Mouse (Mus musculus) MEL (cell line): ENCODE measurements around the gene Serpinb8. TPM values are rescaled to one million over a fixed set of nuclear protein-coding genes. Genes with fewer than 3 reads are reported as not detected.

Source experiments
- DNase-seq: peaks from one replicate; pipeline ENCODE4 v3.0.0; 2011; ENCODE audit warnings: low read depth, low spot score
- H3K27ac ChIP-seq: 2 replicates; pipeline ENCODE4 v1.5.1; 2012; ENCODE audit warnings: low read depth, mild to moderate bottlenecking, control low read depth, low read length, moderate library complexity; ENCODE audit not compliant: control insufficient read depth
- H3K27me3 ChIP-seq, 2 experiments: fragments of 150-350 bp in 1 of 2; sonication (generic) in 1 of 2; 2 replicates each; pipeline ENCODE4 v1.6.1; 2012; ENCODE audit warnings: low read length in 2 of 2, mild to moderate bottlenecking in 2 of 2, improper control_type of control experiment in 1 of 2, moderate library complexity in 1 of 2; ENCODE audit not compliant: insufficient read depth in 2 of 2, control insufficient read depth in 1 of 2
- H3K36me3 ChIP-seq, 2 experiments: 2 replicates each; pipeline ENCODE4 v1.6.1; 2012 to 2014; ENCODE audit warnings: low read length in 2 of 2, improper control_type of control experiment in 1 of 2, inconsistent platforms in 1 of 2, mild to moderate bottlenecking in 1 of 2; ENCODE audit not compliant: insufficient read depth in 2 of 2, control insufficient read depth in 1 of 2
- H3K4me1 ChIP-seq, 2 experiments: fragments of 150-350 bp in 1 of 2; sonication (generic) in 1 of 2; 2 replicates each; pipeline ENCODE4 v1.6.1; 2012; ENCODE audit warnings: low read length in 2 of 2, improper control_type of control experiment in 1 of 2, mild to moderate bottlenecking in 1 of 2; ENCODE audit not compliant: insufficient read depth in 2 of 2, control insufficient read depth in 1 of 2
- H3K4me3 ChIP-seq, 2 experiments: fragments of 150-350 bp in 1 of 2; sonication (generic) in 1 of 2; 2 replicates each; pipeline ENCODE4 v1.5.1; 2012; ENCODE audit warnings: low read depth in 2 of 2, low read length in 2 of 2, mild to moderate bottlenecking in 2 of 2, moderate library complexity in 2 of 2, control low read depth in 1 of 2, improper control_type of control experiment in 1 of 2; ENCODE audit not compliant: control insufficient read depth in 1 of 2, insufficient read depth in 1 of 2
- H3K79me2 ChIP-seq: 2 replicates; pipeline ENCODE4 v1.6.1; 2012; ENCODE audit warnings: mild to moderate bottlenecking, low read length, moderate library complexity; ENCODE audit not compliant: control insufficient read depth, poor library complexity, insufficient read depth
- H3K9ac ChIP-seq: 2 replicates; pipeline ENCODE4 v1.6.1; 2012; ENCODE audit warnings: low read depth, mild to moderate bottlenecking, control low read depth, low read length, moderate library complexity; ENCODE audit not compliant: control insufficient read depth, poor library complexity, severe bottlenecking
- H3K9me3 ChIP-seq: fragments of 150-350 bp; sonication (generic); replicated peaks from 2 replicates; pipeline ENCODE4 v1.6.1; 2012; ENCODE audit warnings: mild to moderate bottlenecking, low read length, improper control_type of control experiment, moderate library complexity; ENCODE audit not compliant: insufficient read depth
- BHLHE40 ChIP-seq: IDR thresholded peaks from 2 replicates; pipeline ENCODE4 v1.6.1; 2012; ENCODE audit warnings: low read depth, mild to moderate bottlenecking, inconsistent platforms, low read length, improper control_type of control experiment, borderline replicate concordance
- ETS1 ChIP-seq: IDR thresholded peaks from 2 replicates; pipeline ENCODE4 v1.6.1; 2012; ENCODE audit warnings: low read depth, mild to moderate bottlenecking, inconsistent platforms, low read length, improper control_type of control experiment, moderate library complexity
- GATA1 ChIP-seq: IDR thresholded peaks from 2 replicates; pipeline ENCODE4 v1.6.1; 2011; ENCODE audit warnings: low read depth, low read length, improper control_type of control experiment
- JUND ChIP-seq: IDR thresholded peaks from 2 replicates; pipeline ENCODE4 v1.6.1; 2011; ENCODE audit warnings: low read depth, mild to moderate bottlenecking, improper control_type of control experiment, low read length
- MYB ChIP-seq: IDR thresholded peaks from 2 replicates; pipeline ENCODE4 v1.6.1; 2011; ENCODE audit warnings: mild to moderate bottlenecking, low read depth, low read length, improper control_type of control experiment
- POLR2AphosphoS2 ChIP-seq: IDR thresholded peaks from 2 replicates; pipeline ENCODE4 v1.6.1; 2011; ENCODE audit warnings: low read length, improper control_type of control experiment
- POLR2AphosphoS5 ChIP-seq: IDR thresholded peaks from 2 replicates; pipeline ENCODE4 v1.6.1; 2012; ENCODE audit warnings: low read depth, borderline replicate concordance, mild to moderate bottlenecking, inconsistent platforms, low read length, moderate library complexity, mixed read lengths
- TAL1 ChIP-seq: IDR thresholded peaks from 2 replicates; pipeline ENCODE4 v1.6.1; 2012; ENCODE audit warnings: mild to moderate bottlenecking, inconsistent platforms, low read length, moderate library complexity, mixed read lengths
- TBP ChIP-seq: IDR thresholded peaks from 2 replicates; pipeline ENCODE4 v1.8.0; 2011; ENCODE audit warnings: low read depth, low read length, improper control_type of control experiment
- USF1 ChIP-seq: IDR thresholded peaks from 2 replicates; pipeline ENCODE4 v1.6.1; 2014; ENCODE audit warnings: low read depth, mild to moderate bottlenecking, inconsistent platforms, low read length, improper control_type of control experiment, moderate library complexity
- polyA plus RNA-seq, 2 experiments: library from polyadenylated mRNA; stranded (reverse) in 1 of 2; unstranded in 1 of 2; fragments of >175 nt in 1 of 2; fragments of >200 nt in 1 of 2; gene quantifications; 2 replicates each; pipeline versions ENCODE4 v1.2.1 to v1.2.4; 2012; ENCODE audit warnings: low replicate concordance in 2 of 2, low read depth in 1 of 2; ENCODE audit not compliant: insufficient read length in 2 of 2, insufficient read depth in 1 of 2, missing spikeins in 1 of 2
- total RNA-seq: library from RNA; depleted of rRNA; stranded (reverse); fragments of 300-350 nt; gene quantifications from 2 replicates; pipeline ENCODE4 v1.2.3, GENCODE M21; 2012

The Serpinb8 gene
- total and polyA plus RNA-seq, 3 experiments, result not detected

GRCm38 (mm10) chr1:107576094-107576493, 13.7 kb upstream of the Serpinb8 start (continued):
- no peak for TF ChIP-seq POLR2AphosphoS5
- TF ChIP-seq JUND, result no peak
- TF ChIP-seq, all 39 proteins: peak for 0

GRCm38 (mm10) chr1:107577514-107577913, 12.3 kb upstream of the Serpinb8 start:
- Histone ChIP-seq H3K4me1 (no peaks in the 10 kb centered on the region), H3K27me3 (peaks cover 0 to 2% of the 10 kb centered on the region in 2 experiments; a peak in 1 of 4 replicates), H3K36me3 (no peaks in the 10 kb centered on the region), H3K4me3 (no peak overlapping the region), H3K27ac (no peak overlapping the region), H3K79me2 (no peaks in the 10 kb centered on the region), H3K9ac (no peak overlapping the region), H3K9me3 (no peaks in the 10 kb centered on the region)
- no peak for TF ChIP-seq TBP
- TF ChIP-seq BHLHE40, result no peak
- no peak for TF ChIP-seq TAL1
- no peak for DNase-seq

GRCm38 (mm10) chr1:107581220-107581619, 8.6 kb upstream of the Serpinb8 start:
- Histone ChIP-seq H3K9me3 (no peaks in the 10 kb centered on the region), H3K27ac (no peak overlapping the region), H3K4me3 (no peak overlapping the region), H3K9ac (no peak overlapping the region), H3K27me3 (peaks cover 0 to 2% of the 10 kb centered on the region in 2 experiments; a peak in 1 of 4 replicates), H3K4me1 (no peaks in the 10 kb centered on the region), H3K36me3 (no peaks in the 10 kb centered on the region), H3K79me2 (no peaks in the 10 kb centered on the region)
- DNase-seq, result no peak
- TF ChIP-seq POLR2AphosphoS2, result no peak
- TF ChIP-seq USF1, result no peak

GRCm38 (mm10) chr1:107582900-107583299, 6.9 kb upstream of the Serpinb8 start:
- no peaks in the 10 kb centered on the region for H3K36me3 ChIP-seq
- DNase-seq, result no peak
- no peak overlapping the region for H3K27ac ChIP-seq
- no peak for TF ChIP-seq GATA1
- peak; percentile 43; the same call in 1 of the 2 replicates for TF ChIP-seq ETS1
- TF ChIP-seq MYB, result no peak
- no peaks in the 10 kb centered on the region for H3K4me1 ChIP-seq
- no peaks in the 10 kb centered on the region for H3K9me3 ChIP-seq
- no peak overlapping the region for H3K9ac ChIP-seq
- no peak overlapping the region for H3K4me3 ChIP-seq
- no peaks in the 10 kb centered on the region for H3K79me2 ChIP-seq
- peaks cover 0 to 2% of the 10 kb centered on the region in 2 experiments; a peak in 1 of 4 replicates for H3K27me3 ChIP-seq
